Mouse (Mus musculus): ENCODE data around the gene Dmd. TPM values are rescaled to one million over a fixed set of nuclear protein-coding genes. Genes with fewer than 3 reads are reported as not detected.

Gene Dmd
- total RNA-seq, 4 experiments from 2014 or later = 81.2 to 97.1 (median 87.7) TPM

DNA sequence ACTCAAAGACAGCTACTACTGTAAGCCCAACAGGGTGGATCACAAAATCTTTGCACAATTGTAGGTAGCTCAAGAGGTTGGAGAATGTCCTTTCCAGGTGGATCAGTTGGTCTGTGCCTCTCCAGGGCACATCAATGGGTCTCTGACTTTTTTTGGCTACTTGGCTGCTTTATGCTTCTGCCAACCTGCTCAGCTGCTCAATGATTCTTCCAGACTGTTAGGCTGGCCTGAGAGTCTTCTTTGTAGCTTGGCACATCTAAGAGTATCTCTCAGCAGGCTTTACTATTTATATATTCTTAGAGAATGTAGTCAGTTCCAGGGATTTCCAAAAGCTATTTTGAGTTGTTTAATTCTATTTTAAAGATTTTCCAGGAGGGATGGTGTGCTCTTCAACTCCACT is 1416.3 kb downstream of the Dmd start:
- no peak for DNase-seq (ENCODE audit: low spot score)

DNA sequence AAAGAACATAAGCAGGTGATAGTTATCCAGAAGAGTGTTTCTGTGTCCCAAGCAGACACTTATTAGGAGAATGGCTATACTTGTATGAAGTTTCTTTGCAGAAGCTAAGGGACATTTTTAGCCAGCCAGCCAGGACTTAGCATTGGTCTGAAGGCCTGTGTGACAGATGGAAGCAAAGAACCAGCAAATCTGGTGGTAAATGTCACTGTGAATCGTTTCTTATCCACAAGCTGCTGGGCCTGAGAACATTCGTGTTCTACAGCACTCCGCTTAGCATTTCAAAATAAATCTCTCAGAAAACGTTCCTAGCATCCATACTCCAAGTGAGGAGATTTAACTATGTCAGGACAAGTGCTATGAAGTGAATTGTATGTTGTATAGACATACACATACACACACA is 1486.9 kb downstream of the Dmd start:
- no peak for DNase-seq (ENCODE audit: low spot score)

DNA sequence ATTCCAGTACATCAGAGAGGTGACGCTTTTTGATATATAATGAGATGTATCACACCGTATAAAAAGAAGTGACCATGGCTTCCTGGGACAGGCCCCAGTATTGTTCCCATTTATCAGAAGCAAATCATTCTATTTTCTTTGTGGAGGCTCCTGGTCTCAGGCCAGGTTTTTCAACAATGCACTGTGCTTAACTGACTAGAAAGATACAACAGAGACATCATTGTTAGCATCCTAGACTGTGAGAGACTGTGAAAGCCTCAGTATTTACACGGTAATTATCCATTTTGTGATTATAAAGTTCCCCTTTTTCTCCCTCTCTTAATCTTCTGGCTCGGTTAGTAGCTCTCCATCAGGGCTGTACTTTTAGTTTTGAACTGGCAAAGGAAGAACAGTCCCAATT is 1487.9 kb downstream of the Dmd start:
- no peak for DNase-seq (ENCODE audit: low spot score)

DNA sequence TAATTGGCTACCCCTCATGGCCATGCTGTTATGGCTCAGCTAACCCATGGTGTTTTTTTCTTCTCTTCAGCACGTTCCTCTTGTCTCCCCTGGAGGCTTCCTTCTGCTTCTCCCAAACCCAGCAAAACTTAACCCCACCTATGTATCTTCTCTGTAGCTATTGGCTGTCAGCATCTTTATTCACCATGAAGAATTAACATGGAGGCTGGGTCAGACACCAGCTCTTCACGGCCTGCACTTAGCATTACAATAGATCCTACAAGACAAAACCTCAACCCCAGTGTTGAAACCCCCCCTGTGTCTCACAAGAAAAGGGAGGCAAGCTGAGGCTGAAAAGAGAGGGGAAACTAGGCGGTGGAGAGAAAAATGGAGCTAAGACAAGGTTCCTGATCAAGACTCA is 1494.3 kb downstream of the Dmd start:
- no peak for DNase-seq (ENCODE audit: low spot score)

DNA sequence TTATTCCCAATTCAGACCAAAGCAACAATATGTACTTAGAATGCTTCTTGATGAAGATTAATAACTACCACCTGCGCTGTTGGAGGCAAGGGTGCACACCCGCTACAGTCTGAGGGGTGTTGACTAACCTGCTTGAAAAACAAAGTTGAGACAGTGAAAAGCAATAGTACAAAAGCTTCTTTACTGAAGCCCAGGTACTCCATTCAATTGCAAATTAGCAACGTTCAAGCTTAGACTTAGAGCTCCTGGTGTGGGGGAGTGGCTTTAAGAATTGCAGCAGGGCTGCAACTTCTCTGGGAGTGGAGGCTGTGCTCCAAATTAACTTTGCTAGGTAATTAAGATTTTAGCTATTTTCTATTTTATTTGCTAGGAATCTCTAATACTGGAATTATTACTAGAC is 1495.3 kb downstream of the Dmd start:
- no peak for DNase-seq (ENCODE audit: low spot score)

DNA sequence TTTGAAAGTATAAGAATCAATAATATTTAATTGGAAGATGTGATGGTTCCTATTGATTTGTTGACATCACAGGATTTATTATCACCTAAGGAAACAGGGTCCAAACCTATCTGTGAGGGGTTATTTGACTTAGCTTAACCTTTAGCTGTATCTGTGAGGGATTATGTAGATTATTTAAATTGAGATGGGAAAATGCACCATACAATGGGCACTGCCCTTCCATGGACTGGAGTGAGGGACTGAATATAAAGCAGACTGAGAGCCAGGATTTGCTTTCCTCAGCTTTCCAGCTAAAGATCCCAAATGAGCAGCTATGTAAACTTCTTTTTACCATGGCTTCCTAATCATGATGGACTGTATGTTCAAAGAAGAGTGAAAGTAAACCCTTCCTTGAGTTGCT is 1496.0 kb downstream of the Dmd start:
- DNase-seq (ENCODE audit: low spot score) = no peak

DNA sequence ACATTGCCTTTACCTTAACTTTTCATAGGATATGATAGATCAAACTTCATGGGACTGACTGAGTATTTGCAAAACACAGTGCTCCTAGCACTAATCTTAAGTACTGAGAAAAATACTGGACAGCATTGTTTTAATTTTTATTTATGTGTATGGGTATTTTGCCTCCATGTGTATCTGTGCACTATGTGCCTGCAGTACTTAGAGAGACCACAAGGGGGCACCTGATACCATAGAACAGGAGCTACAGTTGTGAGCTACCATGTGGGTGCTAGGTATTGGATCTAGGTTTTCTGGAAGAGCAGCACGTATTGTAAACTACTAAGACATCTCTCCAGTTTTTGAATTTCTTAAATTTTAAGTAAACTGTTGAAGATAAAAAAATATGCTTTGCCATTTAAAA is 1505.8 kb downstream of the Dmd start:
- DNase-seq (ENCODE audit: low spot score) = no peak

DNA sequence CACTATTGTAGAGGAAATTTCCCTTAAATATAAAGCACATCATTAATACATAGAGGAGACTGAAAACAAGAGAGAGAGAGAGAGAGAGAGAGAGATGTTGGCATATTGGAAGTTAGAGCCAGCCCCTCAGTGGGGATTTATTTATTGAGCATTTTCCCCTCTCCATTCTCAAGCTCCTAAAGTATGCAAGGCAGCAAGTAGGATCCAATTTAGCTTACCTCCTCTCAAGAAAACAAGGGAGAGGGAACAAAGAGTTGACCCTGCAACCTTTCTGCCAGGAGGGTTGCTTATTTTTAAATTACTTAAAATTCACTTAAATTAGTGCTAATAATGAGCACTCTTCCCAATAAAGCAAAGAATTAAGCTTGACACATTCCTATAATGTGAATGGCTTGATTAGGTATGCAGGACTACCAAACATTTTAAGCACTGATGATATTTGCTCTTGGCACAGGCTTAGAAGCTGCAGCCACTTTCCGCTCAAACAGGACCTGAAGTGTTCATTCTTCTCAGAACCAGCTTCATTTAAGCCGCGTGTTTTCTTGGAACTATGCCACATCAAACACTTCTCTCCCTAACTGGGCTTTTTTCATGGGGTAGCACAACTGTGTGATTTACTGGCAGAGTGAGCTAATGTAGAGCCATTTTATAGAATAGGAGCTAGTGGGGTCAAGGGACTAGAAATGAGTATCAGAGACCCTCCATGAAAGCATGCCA is 1566.1 kb downstream of the Dmd start:
- no peak for DNase-seq (ENCODE audit: low spot score)

DNA sequence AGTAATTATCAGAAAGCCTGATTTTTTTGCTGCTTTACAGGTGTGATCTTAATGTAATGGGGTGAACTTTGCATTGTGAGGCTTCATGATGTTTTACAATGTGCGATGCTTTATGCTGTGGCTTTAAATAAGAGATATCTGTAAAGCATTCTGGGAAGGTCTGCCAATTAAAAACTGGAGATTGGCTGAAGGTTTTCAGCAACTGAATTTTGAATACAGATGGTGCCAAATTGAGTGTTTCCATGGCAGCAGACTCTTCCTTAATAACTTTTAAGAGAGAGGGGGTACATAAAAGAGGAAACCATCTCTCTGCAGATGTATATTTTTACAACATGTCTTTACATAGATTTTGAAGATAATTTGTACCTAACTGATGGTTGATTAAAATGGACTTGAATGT is 1603.3 kb downstream of the Dmd start:
- no peak for DNase-seq (ENCODE audit: low spot score)

DNA sequence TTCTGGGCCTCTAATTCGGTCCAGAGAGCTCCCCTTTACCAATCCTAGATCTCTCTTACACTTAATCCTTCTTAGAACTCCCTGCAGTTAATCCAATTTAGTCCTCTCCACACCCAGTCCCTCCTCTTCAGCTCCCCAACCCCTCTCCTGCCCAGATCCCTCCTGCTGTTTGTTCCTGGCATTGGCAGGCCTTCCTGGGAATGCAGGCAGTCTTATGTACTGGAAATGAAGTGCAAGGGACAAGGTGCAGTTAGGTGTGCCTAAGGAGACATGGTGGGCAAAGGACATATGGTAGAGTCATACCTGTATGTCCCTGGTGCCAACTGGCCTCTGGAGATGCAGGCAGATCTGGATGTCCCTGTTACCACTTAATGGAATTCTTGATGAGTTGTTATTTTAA is 1604.8 kb downstream of the Dmd start:
- no peak for DNase-seq (ENCODE audit: low spot score)

DNA sequence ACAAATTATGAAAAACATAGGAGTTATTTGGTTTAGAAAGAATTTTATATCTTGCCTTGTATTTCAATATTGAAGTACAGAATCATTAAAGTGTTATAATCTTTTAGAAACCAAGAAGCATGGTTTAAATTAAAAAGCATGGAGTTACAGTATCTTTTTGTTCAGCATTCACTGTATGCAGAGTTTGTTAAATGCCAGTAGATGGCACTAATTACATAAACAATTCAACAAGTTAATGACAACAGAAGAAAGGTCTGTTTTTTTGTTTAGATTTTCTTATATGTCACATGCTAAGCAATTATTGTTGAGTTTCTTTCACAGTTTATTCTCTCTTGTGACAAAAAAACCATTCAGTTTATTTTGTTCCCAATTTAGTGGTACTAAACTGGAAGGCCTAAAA is 1649.8 kb downstream of the Dmd start:
- no peak for DNase-seq (ENCODE audit: low spot score)

DNA sequence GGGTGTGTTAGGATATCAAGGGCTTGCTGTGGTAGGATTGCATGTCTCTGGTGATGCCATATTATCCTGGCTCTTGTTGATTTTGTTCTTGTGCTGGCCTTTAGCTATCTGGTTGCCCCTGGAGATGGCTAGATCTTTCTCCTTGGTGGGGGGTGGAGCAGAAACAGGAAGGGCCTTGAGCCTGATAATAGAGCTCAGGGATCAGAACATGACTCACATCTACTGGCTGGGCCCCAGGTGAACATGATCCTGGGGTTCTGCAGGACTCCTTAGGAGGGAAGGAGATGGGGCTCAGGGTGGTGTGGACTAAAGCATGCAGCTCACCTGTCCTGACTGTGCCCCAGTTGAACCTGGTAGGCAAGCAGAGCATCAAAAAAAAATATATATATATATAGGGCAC is 1691.8 kb downstream of the Dmd start:
- no peak for DNase-seq (ENCODE audit: low spot score)

DNA sequence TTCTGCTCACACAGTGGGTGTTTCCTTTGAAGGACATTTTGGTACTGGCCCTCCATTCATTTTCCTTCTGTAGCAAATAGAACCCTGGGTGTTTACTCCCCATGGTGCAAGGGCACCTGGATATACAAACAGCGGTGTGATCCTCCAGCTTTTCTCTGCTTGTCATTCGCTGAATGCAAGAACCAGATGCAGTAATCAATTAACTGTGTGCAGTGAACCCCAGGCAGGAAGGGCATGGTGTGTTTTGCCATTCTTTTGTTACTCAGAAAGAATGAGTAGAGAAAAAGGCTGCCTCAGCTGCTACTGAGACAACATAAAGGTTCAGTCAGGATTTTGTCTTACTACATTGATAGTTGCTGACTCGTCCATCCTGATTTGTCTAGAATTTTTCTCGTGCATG is 1799.0 kb downstream of the Dmd start:
- DNase-seq (ENCODE audit: low spot score) = no peak

DNA sequence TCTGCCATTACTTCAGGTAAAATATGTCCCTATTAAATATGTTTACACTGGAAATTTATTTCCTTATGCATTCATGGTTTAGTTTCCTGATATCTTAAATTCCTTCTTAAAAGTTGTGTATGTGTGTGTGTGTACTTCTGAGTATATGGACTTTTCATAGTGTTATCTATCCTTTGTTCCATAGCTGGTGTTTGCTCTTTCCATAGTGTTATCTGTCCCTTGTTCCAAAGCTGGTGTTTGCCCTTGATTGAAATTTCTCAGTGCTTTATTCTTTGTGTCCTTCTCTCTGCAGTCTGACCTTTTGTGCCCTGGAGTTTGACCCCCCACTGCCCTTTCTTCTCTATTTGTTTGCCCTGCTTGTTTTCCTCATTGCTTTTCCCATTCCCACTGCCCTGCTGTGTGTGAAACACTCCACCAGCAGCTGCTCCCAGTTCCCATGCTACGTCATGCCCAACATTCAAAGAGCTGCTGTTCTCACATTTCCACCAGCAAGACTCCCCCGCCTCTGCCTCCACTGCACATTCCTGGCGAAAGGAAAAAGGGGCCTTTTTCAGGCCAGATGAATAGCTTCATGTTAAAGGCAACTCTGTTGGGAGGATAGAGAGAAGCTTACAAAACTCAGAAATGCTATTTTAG is 1911.5 kb downstream of the Dmd start:
- peak; percentile 3 for DNase-seq (ENCODE audit: low spot score)

DNA sequence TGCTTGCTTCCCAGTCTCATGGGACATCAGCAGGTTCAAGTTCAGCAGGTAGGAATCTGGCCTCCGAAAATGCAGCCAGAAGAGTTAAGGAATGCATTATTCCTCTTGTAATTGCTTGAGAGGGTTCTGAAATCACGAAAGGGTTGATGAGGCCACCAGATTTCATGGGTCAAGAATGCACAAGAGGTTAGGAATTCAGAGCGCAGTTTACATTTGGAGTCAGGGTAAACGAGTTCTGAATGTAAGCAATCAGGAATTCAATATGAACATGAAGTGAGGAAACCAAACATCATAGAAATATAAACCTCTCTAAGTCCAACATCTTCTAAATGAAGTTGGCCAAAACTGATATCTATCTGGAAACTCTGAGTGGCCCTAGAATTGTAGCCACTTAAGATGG is 1924.4 kb downstream of the Dmd start:
- no peak for DNase-seq (ENCODE audit: low spot score)

DNA sequence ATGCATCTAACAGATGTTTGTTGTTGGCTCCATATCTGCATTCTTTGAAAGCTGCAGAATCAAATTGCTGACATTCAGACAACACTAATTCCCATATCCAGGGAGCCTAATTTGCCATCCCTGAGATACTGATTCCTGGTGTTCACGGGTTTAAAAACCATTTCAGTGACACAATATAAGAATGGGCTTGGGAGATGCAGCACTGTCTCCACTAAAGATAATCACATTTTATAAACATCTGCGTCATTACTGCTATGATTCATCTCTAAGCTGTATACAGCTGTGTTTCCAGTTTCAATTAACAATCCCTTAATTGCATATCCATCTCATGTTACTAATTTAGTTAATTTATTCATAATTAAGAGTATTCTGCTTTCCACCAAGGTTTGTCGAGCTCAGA is 1929.5 kb downstream of the Dmd start:
- no peak for DNase-seq (ENCODE audit: low spot score)

DNA sequence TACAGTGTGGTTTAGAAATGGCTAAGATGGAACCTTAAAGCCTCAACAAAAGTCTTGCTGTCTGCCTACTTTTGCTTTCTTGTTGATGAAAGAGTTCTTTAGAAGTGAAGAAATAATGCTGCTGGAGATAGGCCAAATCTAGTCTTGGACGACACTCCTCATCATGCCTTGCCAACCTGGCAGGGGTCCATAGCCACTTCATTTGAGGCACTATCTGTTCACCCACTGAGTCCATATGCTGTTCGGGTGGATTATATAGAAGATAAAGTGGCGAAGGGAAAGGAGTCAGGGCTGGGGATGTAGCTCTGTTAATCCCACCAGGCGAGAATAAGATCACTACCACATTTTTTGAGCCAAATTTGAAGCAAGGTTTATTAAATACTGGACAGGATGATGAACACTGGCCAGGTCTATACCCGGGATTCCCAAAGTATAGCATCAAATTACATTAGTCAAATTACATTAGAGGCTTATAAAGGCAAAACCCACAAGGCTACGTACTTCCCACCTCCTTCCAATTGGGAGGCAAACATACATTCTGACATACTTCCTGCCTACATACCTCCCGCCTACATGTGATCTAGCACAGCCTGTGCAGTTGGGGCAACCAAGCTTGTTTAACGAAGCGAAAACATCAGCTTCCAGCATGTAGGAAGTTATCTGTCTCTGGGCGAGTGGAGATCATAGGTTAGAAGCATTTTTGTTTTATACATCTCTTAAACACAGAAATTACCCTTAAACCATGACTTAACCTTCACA is 1984.2 kb downstream of the Dmd start:
- peak; percentile 1 for DNase-seq (ENCODE audit: low spot score)

DNA sequence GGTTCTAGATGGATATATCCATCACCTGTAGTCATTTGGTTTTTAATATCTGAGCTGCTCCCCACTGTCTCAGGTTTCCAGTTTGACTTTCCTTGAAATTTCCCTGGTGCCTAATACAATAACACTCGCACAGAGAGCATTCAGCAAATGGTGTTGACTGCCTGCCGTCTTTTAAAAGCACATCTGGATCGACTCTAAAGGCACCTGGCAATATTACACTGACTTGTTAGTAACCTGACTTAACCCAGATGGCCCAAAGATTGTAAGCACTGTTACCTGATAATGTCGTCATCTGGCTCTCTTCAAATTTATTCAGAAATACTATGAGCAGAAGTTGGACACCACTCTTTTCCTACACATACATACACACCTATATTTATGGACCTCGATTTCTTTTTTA is 2011.9 kb downstream of the Dmd start:
- DNase-seq (ENCODE audit: low spot score) = no peak

DNA sequence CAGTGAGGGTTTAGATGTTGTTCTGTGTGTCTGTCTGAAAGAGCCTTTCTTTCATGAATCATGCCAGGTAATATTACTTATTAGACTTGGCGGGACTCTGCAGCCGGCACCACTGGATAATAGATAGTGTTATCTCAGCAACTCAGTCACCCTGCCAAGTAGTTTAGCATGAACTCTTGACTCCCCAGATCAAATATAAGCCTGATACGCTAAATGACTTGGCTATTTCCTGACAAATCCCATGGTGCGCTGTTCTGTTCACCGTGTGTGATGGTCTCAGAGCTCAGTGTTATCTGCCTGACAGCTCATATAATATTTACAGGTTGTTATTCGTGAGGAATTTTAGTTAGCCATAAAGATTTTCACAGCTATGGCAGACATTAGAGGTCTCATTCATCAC is 2012.3 kb downstream of the Dmd start:
- no peak for DNase-seq (ENCODE audit: low spot score)

DNA sequence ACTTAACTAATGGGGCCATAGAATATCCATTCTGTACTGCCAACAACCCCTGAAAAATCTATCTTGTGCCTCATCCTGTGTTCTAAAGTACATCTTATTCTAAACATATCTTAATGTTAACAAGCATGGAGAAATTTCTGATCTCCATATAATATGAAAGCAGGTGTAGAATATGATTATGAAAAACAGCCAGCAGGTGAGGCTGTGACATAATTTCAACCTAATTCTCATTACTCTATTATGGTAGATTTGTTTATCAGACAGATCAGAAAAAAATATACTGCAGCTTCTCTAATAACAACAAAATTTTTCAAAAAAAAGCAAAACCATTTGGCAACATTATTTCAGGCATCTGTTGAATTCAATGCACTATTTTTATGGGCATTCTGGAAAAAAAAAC is 2059.6 kb downstream of the Dmd start:
- no peak for DNase-seq (ENCODE audit: low spot score)

DNA sequence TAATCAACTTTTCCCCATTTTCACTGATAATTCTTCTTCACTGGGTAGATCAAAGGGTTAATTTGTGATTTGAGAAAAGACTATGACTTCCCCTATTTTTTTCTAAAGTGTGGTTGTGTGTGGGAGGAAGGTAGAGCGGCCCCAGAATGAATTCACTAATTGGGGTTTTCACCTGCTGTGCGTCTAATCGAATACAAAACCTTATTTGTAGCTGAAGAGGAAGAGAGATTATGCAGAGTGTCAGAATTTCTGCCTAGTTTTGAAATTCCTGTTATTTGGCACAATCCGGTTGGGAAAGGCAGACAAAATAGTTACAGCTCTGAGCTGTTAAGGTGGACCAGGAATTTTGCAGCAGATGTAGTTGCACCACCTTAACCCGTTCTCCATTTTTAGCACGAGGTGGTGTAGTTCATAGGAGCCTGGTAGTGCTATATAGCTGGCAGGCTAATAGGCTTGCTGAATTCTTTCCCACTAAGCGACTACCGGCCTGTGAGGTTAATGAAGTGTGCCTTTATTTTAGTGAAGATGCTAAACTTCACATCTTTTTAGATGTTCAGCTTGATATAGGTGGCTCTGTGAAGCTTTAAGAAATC is 2092.9 kb downstream of the Dmd start:
- no peak for DNase-seq (ENCODE audit: low spot score)

DNA sequence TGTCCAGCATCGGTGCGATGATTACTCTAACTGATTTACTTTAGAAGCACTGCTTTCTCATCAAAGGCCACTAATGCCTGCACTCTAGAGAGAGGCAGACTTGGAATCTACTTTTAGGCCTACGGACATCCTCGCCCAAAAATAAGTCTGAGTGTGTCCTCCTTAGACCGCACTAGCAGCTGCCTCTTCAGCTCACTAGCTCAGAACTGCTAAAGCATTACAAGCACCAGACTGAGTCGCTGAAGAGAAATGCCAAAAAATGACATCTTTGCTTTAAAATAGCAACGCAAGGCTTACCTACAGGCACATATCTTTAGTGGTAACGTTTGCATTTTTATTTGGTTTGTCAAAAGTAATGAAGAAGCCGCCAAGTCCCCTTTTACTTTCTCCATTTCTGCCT is 2098.0 kb downstream of the Dmd start:
- no peak for DNase-seq (ENCODE audit: low spot score)
